Mouse (Mus musculus): ENCODE results near the gene Usp18.

Gene Usp18

GRCm38 (mm10) chr6:121245127-121246036, at the start of gene Usp18:
Gene Usp18 (plus strand): TSS chr6:121245906.
- peak; percentile 91 for DNase-seq (ENCODE audit: low read depth, low spot score)

GRCm38 (mm10) chr6:121197807-121198365, 47.8 kb upstream of the Usp18 start:
- no peak for DNase-seq (ENCODE audit: low read depth, low spot score)

DNA sequence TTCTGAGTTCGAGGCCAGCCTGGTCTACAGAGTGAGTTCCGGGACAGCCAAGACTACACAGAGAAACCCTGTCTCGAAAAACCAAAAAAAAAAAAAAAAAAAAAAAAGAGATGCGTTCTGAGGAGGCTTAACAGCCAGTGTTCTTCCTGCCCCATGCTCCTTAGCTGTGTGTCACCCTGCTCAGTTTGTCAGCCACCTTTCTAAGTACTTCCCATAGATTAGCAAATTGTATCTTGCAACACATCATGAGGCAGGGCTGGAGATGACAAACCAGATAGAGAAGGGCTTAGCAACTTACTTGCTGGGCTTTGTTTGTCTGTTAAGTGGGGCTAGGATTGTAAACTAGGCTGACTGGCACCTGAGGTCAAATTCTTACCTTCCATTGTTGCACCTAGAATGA, 45.2 kb upstream of the Usp18 start:
- no peak for DNase-seq (ENCODE audit: low read depth, low spot score)

- DNase-seq (ENCODE audit: low read depth, low spot score): no peak
Measured at GRCm38 (mm10) chr6:121202026-121202425, 43.7 kb upstream of the Usp18 start.

DNA sequence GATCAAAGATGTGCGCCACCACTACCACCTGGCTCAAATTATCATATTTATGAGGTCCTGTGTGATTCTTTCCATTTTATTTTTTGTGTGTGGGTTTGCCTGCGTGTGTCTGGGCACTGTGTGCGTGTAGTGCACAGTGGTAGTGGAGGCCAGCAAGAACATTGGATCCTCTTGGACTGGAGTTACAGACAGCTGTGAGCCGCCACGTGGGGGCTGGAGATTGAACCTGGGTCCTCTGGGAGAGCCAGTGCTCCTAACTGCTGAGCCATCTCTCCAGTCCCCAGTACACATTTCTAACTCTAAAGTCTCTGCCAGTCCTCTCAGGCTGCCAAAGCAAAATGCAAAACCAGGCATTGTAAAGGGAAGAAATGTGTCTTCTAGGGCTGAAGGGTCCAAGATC, 39.2 kb upstream of the Usp18 start:
- no peak for DNase-seq (ENCODE audit: low read depth, low spot score)

- no peak for DNase-seq (ENCODE audit: low read depth, low spot score)
Measured at GRCm38 (mm10) chr6:121209584-121209983, 36.1 kb upstream of the Usp18 start.

- peak; percentile 47 for DNase-seq (ENCODE audit: low read depth, low spot score)
Measured at GRCm38 (mm10) chr6:121210149-121210925, 35.4 kb upstream of the Usp18 start, which contains the start of gene Tuba8. Gene Tuba8 (plus strand): TSS chr6:121210696.

DNA sequence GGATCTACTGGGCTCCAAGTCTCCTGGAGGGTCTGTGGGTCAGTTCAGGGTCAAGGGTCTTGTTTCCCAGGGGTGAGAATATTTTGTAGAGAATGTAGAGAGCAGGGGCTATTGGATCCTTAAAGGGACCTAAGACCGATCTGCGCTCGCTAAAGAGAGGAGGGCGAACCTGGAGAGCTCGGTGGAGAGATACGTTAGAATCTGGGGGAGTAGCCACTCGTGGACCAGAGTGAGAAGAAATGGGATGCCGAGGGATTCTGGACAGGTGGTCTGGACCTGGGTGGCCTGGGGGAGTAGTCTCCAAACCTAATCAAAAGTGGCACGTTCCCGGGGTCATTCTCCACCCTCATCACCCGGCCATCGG, 34.8 kb upstream of the Usp18 start:
- no peak for DNase-seq (ENCODE audit: low read depth, low spot score)

DNA sequence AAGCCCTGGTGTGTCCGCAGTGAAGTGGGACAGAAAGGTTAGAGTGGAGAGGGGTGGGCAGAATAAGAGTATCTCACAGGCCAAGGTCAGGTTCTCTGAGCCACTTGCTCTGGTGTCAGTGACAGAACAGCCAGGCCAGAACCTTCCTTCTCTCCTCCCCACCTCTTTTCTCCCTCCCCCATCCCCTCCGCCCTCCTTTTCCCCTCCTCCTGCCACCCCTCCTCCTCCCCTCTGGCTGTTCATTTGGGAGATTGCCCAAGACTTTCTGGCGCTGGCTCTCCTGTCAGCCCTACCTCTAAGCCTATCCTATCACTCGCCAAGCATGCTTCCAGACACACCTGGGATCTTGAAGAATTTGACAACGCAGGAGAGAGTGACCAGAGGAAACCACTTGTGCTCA, 34.0 kb upstream of the Usp18 start:
- no peak for DNase-seq (ENCODE audit: low read depth, low spot score)

- no peak for DNase-seq (ENCODE audit: low read depth, low spot score)
Measured at GRCm38 (mm10) chr6:121212988-121213387, 32.7 kb upstream of the Usp18 start.

DNA sequence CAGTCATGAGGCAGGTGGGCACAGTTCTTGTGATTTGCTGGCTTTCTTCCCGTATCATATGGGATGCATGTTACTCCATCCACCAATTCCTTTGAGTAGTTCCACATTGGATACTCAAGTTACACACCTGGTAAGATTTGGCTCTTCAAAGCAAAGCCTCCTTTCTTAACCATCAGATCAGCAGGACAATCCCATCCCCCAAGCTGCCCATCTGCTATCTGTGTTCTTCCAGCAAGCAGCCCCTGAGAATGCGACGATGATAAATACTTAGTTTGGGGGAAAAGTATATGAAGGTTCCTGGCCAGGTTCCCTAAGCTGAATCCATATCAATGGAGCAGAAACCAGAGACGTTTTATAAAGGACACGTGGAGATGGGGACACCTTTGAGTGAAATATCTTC, 31.5 kb upstream of the Usp18 start:
- DNase-seq (ENCODE audit: low read depth, low spot score): no peak

DNA sequence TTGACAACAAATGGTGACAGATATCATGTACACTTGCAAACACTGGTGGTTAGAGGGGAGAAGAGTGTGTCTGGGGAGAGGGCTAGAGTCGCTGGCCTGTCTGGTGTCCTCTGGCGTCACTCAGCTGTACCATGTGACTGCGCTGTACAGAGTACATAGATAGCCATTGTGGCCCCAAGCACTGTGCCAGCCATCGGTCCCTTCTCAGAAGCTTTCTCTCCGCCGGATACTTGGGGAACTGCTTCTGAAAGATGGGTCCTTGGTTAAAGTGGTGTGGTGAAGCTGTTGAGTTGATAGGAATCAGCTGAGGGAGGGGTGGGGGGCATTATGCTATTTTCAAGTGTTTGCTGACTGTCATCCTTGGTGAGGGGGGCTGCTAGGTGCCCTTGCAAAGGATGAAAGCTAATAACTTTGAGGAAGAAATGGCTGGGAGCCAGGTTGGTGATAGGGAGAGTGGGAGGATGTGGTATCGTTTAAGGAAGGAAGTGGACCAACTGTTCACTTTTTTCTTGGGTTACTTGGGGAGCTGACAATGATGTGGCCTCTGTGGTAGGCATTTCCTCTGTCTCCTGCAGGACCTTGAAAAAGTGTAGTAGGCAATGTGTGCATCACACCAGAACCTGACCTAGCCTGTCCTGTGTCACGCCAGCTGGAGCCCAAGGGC, 30.9 kb upstream of the Usp18 start:
- peak; percentile 53 for DNase-seq (ENCODE audit: low read depth, low spot score)

DNA sequence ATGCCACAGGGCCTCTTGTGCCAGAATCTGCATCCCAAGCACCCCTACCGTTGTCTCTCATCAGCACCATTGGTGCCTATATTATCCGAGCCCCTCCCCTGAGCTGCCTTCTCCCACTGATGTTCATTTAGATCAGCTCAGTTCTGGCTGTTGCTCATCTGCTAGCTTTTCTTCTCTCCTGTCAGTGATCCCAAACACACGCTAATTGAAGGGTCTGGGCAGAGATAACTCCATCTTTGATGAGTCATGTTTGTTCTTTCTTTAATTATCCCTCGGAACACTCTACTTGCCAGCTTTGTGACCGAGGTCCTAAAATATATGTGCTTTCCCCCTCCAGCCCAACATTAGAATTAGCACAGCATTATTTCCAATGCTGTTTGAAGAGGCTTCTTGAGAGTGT, 30.4 kb upstream of the Usp18 start:
- no peak for DNase-seq (ENCODE audit: low read depth, low spot score)

- no peak for DNase-seq (ENCODE audit: low read depth, low spot score)
Measured at GRCm38 (mm10) chr6:121215896-121216295, 29.8 kb upstream of the Usp18 start.

- no peak for DNase-seq (ENCODE audit: low read depth, low spot score)
Measured at GRCm38 (mm10) chr6:121216589-121217255, 29.0 kb upstream of the Usp18 start.

DNA sequence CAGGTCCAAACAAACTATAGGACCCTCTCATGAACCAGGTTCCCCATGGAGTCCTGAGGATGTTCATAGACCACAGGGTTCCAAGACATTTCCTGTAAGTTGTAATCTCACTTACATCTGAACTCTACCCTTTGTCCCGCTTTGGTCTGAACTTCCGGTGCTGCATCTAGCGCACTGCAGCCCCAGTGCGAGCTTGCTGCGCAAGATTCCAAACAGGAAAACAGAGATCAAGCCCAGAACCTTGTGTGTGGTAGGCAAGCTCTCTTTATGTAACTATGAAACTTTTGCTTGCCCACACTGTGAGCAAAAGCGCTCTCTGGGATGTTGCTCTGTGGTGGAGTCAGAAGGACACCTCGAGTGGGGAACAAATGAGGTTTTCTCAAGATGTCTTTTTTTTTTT, 27.7 kb upstream of the Usp18 start:
- DNase-seq (ENCODE audit: low read depth, low spot score): peak; percentile 58

- no peak for DNase-seq (ENCODE audit: low read depth, low spot score)
Measured at GRCm38 (mm10) chr6:121219406-121219805, 26.3 kb upstream of the Usp18 start.

DNA sequence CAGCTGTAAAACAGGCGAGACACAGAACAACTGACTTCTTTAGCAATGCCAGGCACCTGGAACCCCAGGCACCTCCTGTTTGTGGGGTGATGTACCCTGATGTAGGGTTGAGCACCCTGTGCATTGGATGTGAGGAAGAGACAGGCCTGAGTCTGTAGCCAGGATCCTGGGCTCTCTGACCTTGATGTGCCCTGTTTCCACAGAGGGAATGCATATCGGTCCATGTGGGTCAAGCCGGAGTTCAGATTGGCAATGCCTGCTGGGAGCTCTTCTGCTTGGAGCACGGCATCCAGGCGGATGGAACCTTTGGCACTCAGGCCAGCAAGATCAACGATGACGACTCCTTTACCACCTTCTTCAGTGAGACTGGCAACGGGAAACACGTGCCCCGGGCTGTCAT, 25.5 kb upstream of the Usp18 start:
- no peak for DNase-seq (ENCODE audit: low read depth, low spot score)

DNA sequence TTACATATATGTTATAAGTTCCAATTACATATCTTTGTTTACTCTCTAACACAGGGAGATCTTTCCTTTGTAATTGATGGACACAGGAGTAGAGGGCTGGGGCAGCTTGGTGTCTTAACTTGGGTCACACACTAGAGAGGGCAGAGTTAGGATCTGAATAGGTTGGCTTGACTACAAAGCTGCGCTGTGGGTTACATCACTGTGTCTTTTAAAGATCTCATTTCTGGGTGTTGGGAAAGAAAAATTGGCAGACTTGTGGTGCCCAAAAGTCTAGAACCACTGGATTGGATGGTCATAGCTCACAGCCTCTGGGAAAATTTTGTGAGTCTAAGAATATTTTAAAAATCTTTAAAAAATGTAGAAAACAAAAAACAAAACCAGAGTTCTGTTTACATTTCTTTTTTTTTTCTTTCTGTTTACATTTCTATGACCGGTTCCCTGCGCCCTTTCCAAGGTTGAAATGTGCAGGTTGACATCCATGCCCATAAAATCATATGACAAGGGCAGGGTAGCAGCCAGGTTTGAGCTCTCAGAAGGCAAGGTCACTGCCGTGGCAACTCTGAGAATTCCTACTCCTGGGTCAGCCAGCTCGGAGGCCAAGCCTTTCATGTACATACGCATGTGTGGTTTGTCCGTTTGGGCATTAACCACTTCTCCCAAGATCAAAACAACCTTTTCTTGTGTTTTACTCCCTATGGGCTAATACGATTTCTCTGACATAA, 23.7 kb upstream of the Usp18 start:
- no peak for DNase-seq (ENCODE audit: low read depth, low spot score)

DNA sequence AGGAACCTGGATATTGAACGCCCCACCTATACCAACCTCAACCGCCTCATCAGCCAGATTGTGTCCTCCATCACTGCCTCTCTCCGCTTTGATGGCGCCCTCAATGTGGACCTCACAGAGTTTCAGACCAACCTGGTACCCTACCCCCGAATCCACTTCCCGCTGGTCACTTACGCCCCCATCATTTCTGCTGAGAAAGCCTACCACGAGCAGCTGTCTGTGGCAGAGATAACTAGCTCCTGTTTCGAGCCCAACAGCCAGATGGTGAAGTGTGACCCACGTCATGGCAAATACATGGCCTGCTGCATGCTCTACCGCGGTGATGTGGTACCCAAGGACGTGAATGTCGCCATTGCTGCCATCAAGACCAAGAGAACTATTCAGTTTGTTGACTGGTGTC, 22.7 kb upstream of the Usp18 start:
- no peak for DNase-seq (ENCODE audit: low read depth, low spot score)

- DNase-seq (ENCODE audit: low read depth, low spot score): no peak
Measured at GRCm38 (mm10) chr6:121224067-121224466, 21.6 kb upstream of the Usp18 start.
